Mouse (Mus musculus): Measurements from ENCODE around the gene Zxdc. TPM values are rescaled to one million over a fixed set of nuclear protein-coding genes. Genes with fewer than 3 reads are reported as not detected.
A peak's percentile ranks its signal among the peaks of the same experiment; 100 is the strongest.

Gene Zxdc
- total RNA-seq, 2 experiments from 2014 or later = 25.5 to 26.4 TPM

- peak in 1 of 2 experiments; percentile 33 for DNase-seq (ENCODE audit: low spot score in 2 of 2)
Measured at GRCm38 (mm10) chr6:90374647-90375046, 5.4 kb downstream of the Zxdc start.

- no peak for DNase-seq (ENCODE audit: low spot score in 2 of 2)
Measured at GRCm38 (mm10) chr6:90377708-90378107, 8.4 kb downstream of the Zxdc start.

- no peak for DNase-seq (ENCODE audit: low spot score in 2 of 2)
Measured at GRCm38 (mm10) chr6:90381465-90381864, 12.2 kb downstream of the Zxdc start.

GRCm38 (mm10) chr6:90390629-90391028, 21.3 kb downstream of the Zxdc start:
- DNase-seq (ENCODE audit: low spot score in 2 of 2) = no peak

GRCm38 (mm10) chr6:90393948-90394347, 24.7 kb downstream of the Zxdc start:
- no peak for DNase-seq (ENCODE audit: low spot score in 2 of 2)

- no peak for DNase-seq (ENCODE audit: low spot score in 2 of 2)
Measured at GRCm38 (mm10) chr6:90395751-90396150, 26.5 kb downstream of the Zxdc start.

- DNase-seq (ENCODE audit: low spot score in 2 of 2) = no peak
Measured at GRCm38 (mm10) chr6:90397291-90397690, 28.0 kb downstream of the Zxdc start.

- no peak for DNase-seq (ENCODE audit: low spot score in 2 of 2)
Measured at GRCm38 (mm10) chr6:90408632-90409031, 39.3 kb downstream of the Zxdc start.

GRCm38 (mm10) chr6:90410972-90411371, 41.7 kb downstream of the Zxdc start:
- DNase-seq (ENCODE audit: low spot score in 2 of 2) = no peak

- no peak for DNase-seq (ENCODE audit: low spot score in 2 of 2)
Measured at GRCm38 (mm10) chr6:90411926-90412325, 42.6 kb downstream of the Zxdc start.

- peak; percentile 81 to 88 for DNase-seq (ENCODE audit: low spot score in 2 of 2)
Measured at GRCm38 (mm10) chr6:90422565-90422964, 53.3 kb downstream of the Zxdc start.

- no peak for DNase-seq (ENCODE audit: low spot score in 2 of 2)
Measured at GRCm38 (mm10) chr6:90425361-90425760, 56.1 kb downstream of the Zxdc start.

GRCm38 (mm10) chr6:90426003-90426402, 56.7 kb downstream of the Zxdc start:
- DNase-seq (ENCODE audit: low spot score in 2 of 2) = no peak

- peak; percentile 76 to 85 for DNase-seq (ENCODE audit: low spot score in 2 of 2)
Measured at GRCm38 (mm10) chr6:90428380-90428974, 59.2 kb downstream of the Zxdc start, which contains the start of gene Cfap100. Gene Cfap100, minus strand, starts transcription at chr6:90428797.

GRCm38 (mm10) chr6:90429911-90430310, 60.6 kb downstream of the Zxdc start:
- no peak for DNase-seq (ENCODE audit: low spot score in 2 of 2)

- peak in 1 of 2 experiments; percentile 63 for DNase-seq (ENCODE audit: low spot score in 2 of 2)
Measured at GRCm38 (mm10) chr6:90431487-90431886, 62.2 kb downstream of the Zxdc start.

- no peak for DNase-seq (ENCODE audit: low spot score in 2 of 2)
Measured at GRCm38 (mm10) chr6:90434687-90435086, 65.4 kb downstream of the Zxdc start.

- DNase-seq (ENCODE audit: low spot score in 2 of 2) = peak; percentile 88 to 89
Measured at GRCm38 (mm10) chr6:90435195-90435618, 65.9 kb downstream of the Zxdc start.

- DNase-seq (ENCODE audit: low spot score in 2 of 2) = no peak
Measured at GRCm38 (mm10) chr6:90436192-90436907, 67.1 kb downstream of the Zxdc start.

GRCm38 (mm10) chr6:90437041-90437440, 67.7 kb downstream of the Zxdc start:
- no peak for DNase-seq (ENCODE audit: low spot score in 2 of 2)

GRCm38 (mm10) chr6:90446883-90447282, 77.6 kb downstream of the Zxdc start:
- DNase-seq (ENCODE audit: low spot score in 2 of 2) = peak in 1 of 2 experiments; percentile 50

- peak; percentile 85 to 87 for DNase-seq (ENCODE audit: low spot score in 2 of 2)
Measured at GRCm38 (mm10) chr6:90450179-90450578, 80.9 kb downstream of the Zxdc start.

- peak; percentile 53 to 59 for DNase-seq (ENCODE audit: low spot score in 2 of 2)
Measured at GRCm38 (mm10) chr6:90450697-90451096, 81.4 kb downstream of the Zxdc start.
